Mouse (Mus musculus) left cerebral cortex, postnatal 14 days (tissue): ENCODE measurements around the gene Eva1a. TPM values are rescaled to one million over a fixed set of nuclear protein-coding genes. Genes with fewer than 3 reads are reported as not detected.
A peak's percentile ranks its signal among the peaks of the same experiment; 100 is the strongest.

Experiments used
- DNase-seq, 2 experiments: peaks; one replicate each; pipeline ENCODE4 v3.0.0; 2021 to 2022; ENCODE audit warnings: low spot score in 2 of 2, mixed read lengths in 1 of 2
- intact Hi-C: fragments of 180-260 bp; cut with DNase I; formaldehyde crosslinking; loops from one replicate; pipeline ENCODE4 v1.15.1; 2025
- total RNA-seq, 2 experiments: library from RNA; stranded (reverse); gene quantifications; 2 replicates each; pipeline ENCODE4 v1.2.3; 2021

The Eva1a gene
- total RNA-seq, 2 experiments from 2014 or later = 14.1 to 14.8 TPM

DNA sequence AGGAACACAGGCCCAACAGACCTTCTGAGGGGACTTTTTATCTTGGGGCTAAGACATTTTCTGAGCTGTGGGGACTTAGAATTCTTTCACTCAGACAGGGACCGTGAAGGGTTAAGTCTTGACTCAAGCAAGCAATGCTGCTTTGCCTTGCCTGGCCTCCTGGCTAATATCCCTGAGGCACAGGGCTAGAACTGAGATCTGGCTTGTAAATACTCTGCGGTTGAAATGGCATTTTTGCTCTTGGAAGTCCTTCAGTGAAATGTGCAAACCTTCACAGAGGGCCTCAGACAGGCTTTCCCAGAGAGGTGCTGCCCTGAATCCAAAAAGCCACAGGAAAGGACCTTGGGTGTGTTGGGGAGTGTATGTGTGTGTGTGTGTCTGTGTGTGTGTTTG is 11.9 kb downstream of the Eva1a start:
- no peak for DNase-seq
- intact Hi-C loops = no loop called here

DNA sequence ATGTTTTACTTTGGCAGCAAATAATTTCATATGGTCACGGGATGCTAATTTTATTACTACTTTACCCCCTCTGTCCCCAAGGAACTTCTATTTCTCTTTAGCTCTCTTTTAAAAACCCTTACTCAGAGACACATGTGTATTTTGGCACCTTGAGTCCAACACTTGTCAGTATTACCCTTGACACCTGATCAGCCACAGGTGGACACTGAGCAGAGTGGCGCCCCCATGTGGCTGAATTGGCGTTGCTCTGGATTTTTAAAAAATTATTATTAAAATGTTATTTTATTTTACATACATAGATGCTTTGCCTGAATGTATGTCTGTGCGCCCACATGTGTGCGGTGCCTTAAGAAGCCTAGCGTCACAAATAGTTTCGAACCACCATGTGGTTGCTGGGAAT is 14.0 kb downstream of the Eva1a start:
- DNase-seq = no peak
- intact Hi-C loops = no loop called here

DNA sequence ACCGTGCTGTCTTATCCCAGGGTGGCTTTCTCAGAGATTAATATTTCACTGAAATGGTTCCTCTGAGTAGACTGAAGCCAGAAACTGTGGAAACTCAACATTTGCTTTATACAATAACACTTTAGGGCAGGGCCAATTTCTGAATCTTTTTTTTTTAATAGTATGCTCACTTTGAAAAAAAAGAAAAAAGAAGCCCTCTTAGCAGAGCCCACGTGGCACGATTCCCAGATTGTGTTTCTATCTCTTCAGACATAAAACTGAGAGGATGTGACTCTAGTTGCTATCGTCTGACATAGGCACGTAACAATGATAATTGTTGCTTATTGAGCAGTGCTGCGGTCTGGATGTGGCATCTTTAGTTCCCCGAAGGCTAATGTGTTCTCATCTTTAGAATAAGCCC is 19.1 kb downstream of the Eva1a start:
- DNase-seq = no peak
- intact Hi-C loops = no loop called here

DNA sequence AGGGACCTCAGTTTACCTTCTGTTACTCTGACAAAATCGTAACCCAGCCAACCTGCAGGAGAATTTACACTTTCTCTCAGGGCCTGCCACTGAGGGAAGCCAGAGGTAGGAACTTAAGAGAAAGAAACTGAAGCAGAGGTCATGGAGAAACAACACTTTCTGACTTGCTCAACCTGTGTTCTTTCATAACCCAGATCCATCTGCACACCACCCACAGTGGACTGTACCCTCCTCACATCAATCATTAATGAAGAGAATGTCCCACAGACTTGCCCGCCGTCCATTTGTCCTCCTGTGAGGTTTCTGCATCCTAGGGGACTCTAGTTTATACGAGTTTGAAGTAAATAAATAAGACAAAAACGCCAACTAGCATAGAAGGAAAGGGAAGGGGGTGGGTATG is 24.4 kb downstream of the Eva1a start:
- no peak for DNase-seq
- intact Hi-C loops = no loop called here

DNA sequence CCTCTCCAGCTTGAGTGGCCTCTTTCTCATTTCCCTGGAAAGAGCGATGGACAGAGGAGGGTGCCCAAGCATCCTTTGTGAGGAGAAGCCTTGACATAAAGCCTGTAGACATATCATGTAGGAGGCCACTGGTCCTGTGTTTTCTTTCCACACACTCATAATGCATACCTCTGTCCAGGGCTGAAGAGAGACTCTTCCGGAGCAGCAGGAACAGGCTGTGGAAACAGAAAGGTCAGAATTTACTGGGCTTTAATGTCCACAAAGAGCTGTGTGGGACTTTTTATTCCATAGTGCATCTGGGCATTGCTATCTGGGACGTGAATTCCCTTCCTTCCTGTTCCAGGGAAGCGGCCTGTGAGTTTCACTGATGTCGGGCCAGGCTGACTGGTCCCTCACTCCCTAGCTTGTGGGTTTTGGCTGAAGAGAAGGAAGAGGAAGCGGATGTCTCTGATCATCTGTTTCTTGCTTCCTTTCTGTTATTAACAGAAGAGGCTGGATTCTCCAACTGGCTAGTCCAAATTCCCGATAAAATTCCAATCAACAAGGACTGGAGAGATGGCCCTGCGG is 25.8 kb downstream of the Eva1a start:
- intact Hi-C loops = no loop called here
- no peak for DNase-seq

DNA sequence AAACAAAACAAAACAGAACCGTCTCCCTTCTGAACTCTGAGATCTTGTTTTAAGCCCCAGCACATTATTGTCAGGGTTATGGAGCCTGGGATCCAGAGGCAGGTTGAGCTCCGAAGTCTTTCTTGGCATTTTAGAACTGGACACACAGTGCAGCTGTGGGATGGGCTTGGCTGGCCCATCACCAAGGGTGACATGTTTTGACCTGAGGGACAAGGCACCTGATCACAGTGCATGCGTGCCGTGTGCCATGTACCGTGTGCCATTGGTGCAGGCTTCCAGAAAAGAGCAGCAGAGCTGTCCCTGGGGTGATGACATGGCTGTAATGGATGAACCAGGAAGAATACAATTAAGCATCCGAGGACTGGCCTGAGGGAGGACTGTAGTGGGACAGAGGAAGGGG is 29.6 kb downstream of the Eva1a start:
- DNase-seq = no peak
- intact Hi-C loops = no loop called here

DNA sequence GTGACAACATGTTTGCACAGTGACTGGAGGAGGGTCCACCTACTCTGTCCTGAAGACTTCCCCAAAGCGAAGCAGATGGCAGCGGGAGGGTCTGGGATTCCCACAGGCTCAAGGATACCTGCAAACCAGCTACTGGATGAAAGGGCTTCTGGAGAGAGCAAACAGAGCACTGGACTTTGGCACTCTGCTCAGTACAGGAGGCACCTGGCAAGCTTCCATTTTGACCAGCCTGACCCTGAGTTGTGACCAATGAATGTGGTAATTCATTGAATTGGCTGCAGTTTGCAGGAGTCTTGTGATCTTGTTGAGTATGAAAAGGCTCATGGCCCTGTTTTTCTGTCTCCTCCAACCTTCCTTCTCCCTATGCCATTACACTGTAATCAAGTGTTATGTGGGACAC is 32.2 kb downstream of the Eva1a start:
- intact Hi-C loops = no loop called here
- DNase-seq = peak; percentile 34

DNA sequence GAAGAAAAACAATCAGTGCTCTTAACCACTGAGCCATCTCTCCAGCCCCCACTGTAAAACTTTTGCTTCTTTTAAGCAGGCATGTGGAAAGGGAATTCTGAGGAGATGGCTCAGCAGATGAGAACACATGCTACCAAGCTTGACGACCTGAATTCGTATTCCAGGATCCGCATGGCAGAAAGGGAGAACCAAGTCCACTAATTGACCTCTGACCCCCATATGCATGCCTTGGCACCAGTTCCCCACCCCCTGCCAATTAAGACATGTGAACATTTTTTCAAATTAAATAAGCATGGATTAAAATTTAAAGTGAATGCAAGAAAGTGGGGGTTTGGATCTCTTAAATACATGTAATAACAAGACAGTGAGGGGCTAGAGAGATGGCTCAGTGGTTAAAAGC is 32.7 kb downstream of the Eva1a start:
- intact Hi-C loops = no loop called here

DNA sequence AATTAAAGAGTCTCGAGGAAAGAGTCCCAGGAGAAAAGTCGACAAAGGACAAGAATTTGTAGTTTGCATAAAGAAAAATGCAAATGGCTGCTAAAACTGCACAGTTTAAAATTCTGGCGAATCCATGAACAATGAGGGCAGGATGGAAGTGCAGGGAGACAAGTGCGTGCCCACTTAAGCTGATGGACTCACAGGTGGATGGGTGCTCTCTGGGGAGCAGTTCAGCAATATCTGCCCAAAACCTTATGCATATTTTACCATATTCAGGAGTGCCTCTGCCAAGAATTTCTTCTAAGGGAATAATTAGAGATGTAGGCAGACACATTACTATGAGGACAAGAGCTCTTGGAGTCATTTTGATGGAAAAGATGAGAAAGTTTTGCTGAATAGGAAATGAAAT is 35.5 kb downstream of the Eva1a start:
- intact Hi-C loops = no loop called here
- no peak for DNase-seq

More for the DNA sequence above, 32.7 kb downstream of the Eva1a start:
- no peak for DNase-seq

DNA sequence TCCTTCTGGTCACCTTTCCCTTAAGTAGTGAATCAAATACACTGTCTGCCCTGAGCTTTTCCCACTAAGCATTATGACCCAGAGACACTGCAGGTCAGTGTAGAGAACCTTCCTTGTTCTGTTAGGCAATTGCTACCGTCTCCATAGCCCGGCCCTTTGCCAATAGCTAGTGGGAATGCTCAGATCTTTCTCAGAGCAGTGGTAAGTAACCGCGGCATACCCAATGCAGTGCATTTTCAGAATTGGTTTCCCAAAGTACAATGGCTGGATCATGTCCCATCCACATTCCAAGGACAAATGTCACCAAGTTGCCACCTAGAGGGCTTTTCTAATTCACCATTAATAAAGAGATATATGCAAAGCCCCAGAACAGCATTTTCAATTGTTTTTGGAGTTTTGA is 38.0 kb downstream of the Eva1a start:
- intact Hi-C loops = no loop called here
- DNase-seq = no peak

DNA sequence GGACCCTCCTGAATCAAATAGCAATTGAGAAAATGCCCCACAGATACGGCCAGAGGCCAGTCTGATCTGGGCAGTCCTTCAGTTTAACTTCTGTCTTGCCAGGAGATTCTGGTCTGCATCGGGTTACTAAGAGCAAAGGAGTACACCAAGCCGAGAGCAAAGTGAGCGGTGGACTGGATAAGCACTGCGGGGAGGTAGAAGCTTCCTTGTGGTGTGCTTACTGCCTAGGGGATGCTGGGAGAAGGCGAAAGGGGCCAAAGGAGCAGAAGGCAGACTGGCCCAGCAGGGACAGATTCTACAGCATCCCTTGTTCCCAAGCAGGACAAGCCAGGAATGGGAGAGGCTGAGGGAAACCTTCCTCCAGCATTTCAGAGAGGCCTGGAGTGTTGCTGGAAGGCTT is 42.8 kb downstream of the Eva1a start:
- no peak for DNase-seq
- intact Hi-C loops = no loop called here

DNA sequence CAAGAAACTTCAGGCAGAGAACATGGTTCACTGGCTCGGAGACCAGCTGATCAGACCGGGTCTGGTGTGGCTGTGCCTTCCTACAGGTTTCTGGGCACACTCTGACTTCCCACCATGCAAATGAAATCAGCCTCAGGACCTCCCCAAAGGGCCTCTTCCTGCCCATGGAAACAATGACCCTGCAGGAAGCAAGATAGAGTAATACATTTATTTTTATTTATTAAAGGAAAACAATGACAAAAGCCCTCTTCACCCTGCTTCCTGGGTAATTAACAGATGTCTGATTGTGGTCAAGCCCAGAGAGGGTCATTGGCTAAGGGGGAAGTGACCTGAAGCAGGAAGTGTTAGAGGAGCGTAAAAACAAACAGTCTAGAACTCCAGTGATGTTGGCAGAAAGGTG is 43.4 kb downstream of the Eva1a start:
- intact Hi-C loops = no loop called here

DNA sequence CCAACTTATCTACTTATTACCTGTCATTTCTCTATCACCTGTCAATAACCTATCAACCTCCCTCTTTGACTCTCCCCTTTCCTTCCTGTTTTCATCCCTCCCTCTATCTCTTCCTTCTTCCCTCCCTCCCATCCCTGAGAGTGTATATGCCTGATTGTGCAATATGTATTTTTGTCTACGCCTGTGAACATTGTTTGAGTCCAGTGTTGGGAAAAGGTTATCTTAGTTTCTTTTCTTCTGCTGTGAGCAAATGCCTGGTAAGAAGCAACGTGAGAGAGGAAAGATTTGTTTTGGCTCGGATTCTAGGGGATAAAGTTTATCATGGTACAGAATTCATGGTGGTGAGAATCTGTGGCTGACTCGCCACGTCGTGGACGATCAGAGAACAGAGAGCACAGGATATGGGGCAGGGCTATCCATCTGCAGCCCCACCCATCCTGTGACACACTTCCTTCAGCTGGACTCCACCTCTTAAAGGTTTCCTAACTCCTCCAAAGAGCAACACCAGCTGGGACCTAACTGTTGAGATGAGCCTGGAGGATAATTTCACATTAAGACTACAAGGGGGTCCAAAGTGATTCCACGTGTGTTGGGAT is 44.6 kb downstream of the Eva1a start:
- DNase-seq = no peak
- intact Hi-C loops = no loop called here

More for the DNA sequence above, 43.4 kb downstream of the Eva1a start:
- DNase-seq = no peak

DNA sequence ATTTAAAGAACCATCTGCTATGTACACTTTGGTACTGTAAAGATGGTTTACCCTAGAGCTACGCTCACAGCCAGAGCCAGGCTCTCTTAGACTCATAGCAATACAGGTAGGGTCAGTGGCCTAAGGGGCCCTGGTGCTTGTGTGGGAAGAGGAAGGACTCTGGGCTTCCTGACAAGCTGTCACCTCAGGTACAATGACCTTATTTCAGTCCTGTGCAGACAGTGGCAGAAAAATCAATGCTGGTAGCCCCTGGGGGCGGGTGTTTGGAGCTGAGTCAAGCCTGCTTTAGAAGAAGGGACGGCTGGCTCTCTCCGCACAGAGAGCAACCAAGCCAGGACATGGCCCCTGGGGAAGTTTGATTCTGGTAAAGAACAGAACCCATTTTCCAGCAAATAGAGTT is 47.3 kb downstream of the Eva1a start:
- DNase-seq = no peak
- intact Hi-C loops = no loop called here

DNA sequence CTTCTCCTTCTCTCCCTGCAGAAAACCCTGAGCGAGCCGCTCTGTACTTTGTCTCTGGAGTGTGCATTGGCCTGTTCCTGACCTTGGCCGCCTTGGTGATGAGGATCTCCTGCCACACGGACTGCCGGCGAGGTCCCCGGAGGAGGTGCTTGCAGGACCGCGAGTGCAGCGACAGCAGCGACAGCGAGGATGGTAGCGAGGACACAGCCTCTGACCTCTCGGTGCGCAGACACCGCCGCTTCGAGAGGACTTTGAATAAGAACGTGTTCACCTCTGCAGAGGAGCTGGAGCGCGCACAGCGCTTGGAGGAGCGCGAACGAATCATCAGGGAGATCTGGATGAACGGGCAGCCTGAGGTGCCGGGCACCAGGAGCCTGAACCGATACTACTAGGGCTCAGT is 50.9 kb downstream of the Eva1a start:
- DNase-seq = no peak
- intact Hi-C loops = no loop called here

DNA sequence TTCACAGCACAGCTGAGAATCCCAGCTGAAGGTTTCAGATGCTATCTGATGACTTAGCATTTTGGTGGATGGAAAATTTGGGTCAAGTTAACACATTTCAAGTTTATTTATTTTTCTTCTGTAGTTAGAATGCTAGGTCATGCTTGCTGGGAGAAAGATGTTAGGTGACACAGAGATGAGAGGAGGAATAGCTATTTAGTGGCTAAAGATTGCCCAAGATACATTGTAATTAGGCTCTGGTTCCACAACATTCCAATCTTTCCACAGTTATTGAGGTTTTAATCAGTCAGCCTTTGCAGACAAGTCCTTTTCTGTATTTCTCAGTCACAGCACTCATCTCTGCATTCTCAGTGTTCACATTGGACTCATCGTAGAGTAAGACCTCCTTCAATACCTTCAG is 56.9 kb downstream of the Eva1a start:
- intact Hi-C loops = no loop called here
- no peak for DNase-seq

DNA sequence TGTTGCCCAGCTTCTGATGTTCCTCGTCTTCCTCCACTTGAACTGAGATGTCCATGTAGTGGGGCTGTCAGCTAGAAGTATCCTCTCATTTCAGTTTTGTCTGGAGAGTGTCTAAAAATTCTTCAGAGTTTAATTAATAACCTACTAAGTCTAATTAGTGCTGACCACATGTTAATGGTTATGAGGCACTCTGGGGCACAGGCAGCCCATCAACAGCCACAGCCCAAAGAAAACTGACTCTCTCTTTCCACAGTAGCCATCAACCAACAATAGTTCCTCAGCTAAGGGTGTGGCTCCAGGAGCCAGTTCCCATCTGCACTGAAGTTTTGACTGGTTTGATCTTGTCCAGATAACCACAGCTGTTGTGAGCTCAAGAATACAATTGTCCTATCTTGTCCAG is 57.6 kb downstream of the Eva1a start:
- intact Hi-C loops = no loop called here

DNA sequence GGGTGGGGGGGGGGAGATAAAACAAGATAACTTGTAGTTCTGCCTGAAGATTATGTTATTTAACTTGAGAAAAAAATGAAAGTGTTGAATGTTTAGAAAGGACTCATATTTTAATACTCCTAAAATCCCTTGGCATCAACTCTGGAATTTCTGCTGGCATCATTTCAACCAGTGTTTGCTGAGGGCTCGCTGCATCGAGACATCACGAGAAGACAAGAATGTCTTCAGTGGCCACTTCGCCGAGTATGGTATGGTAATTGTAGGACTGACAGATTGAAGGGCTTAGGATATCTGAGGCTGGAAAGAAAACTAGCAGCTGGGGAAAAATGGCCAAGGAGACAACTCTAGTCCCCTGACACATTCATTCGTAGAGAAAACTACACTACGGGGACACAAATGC is 69.6 kb downstream of the Eva1a start:
- no peak for DNase-seq

More for the DNA sequence above, 57.6 kb downstream of the Eva1a start:
- no peak for DNase-seq

DNA sequence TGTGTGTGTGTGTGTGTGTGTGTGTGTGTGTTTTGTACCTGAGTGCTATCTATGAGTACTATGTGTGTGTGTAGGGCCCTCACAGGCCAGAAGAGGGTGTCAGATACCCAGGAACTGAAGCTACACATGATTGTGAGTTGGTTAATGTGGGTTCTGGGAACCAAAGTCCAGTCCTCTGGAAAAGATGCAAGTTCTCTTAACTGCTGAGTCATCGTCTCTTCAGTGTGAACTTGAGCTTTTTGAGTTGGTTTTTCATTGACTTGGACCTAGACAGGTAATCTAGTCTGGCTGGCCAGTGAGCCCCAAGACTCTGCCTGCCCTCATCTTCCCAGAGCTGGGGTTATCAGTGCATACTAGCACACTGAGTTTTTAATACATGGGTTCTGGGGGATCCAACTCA is 70.3 kb downstream of the Eva1a start:
- no peak for DNase-seq
- intact Hi-C loops = no loop called here

More for the DNA sequence above, 69.6 kb downstream of the Eva1a start:
- intact Hi-C loops = no loop called here

DNA sequence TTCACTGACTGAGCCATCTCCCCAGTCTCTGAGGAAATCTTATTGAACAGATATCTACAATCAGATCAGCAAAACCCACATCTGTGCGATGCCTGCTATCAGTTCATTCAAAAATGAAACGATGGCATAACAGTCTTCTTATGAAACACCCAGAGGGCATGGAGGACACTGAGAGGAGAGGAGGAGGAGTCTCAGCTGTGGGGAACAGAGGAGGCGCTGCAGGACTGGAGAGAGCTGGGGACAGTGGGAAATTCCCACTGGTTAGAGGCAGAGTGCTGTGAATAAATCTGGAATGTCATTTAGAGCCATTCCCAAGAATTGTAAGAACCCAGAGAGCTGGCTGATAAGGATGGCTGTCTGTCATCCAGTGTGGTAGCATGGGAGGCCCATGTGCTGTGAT is 70.7 kb downstream of the Eva1a start:
- intact Hi-C loops = no loop called here
- no peak for DNase-seq

DNA sequence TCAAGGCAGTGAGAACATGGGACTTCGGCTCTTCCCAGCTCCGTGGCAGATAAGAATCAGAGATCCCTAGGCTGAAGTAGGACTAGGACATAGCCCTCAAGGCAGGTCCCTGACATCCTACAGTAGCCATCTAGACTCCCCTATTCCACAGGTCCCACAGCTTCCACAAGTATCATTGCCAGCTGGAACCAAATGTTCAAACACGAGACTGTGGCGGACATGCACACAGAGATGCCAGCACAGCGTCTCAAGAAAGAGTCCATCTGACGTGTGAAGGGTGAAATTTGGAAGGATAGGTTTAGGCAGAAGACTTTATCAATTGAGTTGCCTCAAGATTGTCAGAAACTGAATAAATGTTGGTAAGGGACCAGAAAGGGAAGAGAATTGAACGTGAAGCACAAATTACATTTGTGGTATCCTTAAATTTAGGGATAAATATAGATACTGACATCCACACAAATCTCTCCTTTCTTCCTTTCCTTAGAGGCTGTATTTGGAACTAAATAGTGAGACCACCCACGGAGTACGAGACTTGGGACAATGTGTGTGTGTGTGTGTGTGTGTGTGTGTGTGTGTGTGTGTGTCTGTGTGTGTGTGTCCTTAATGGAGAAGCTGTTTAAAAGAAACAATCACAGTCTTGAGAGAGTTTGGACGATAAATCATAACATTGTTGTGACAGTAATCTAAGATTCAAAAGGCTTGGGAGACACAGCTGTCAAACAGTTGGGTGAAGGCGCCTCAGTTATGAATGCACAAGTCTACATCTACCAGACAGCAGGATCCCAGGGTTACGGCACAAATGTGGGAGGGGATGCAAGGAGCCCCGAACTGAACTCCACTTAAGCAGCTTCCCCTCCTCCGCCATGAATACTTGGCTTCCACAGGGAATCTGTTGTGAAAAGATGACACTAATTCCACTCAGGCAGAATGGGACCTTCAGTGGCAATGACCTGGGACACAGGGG is 71.6 kb downstream of the Eva1a start:
- DNase-seq = peak in 1 of 2 experiments; percentile 48
- intact Hi-C loops = no loop called here
